In the genomic region with DNA sequence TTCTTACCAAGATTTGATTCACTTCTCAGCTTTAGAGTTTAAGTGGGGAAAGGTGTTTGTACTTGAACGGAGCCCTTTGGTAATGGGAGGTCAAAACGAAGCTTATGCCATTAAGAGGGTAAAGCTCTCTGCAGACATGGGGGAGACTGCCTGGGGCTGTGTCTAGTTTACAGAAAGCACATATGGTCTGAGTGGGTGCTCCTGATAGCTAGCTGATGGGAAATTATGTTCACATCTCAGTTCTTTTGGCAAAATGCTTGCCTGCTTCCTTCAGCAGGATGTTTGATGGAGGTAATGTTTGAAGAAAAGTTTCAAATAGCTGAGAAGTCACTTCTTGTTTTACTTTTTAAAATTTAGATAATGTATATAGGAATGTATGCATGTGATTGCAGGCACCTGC, we compare ENCODE assay signal across 24 mouse cellular contexts. TPM values are rescaled to one million over a fixed set of nuclear protein-coding genes. Genes with fewer than 3 reads are reported as not detected.
A peak's percentile ranks its signal among the peaks of the same experiment; 100 is the strongest.
DNase-seq lines count a peak whose midpoint lies in the region; ATAC-seq and TF ChIP-seq lines count a peak whose summit lies in the region.
"Had no signal": no experiment of that assay in that cellular context is flagged by ENCODE, and none has a peak within 500 bp of the region (broad histone marks: within the 10 kb centered on the region; RNA-seq: fewer than 3 reads in every experiment).

No protein-coding gene starts in this region.

- H3K4me3 ChIP-seq in heart, embryonic 11.5 days (ENCODE audit: low read depth, low read length) = no peak overlapping the region
- no peak overlapping the region for H3K4me3 ChIP-seq in kidney, postnatal 0 days (replicated peaks; ENCODE audit: low read depth, low read length)
- H3K4me3 ChIP-seq in kidney, embryonic 14.5 days (ENCODE audit: low read length) = no peak overlapping the region
- H3K4me3 ChIP-seq: embryonic facial prominence, embryonic 12.5 days; embryonic facial prominence, embryonic 15.5 days; hindbrain, embryonic 12.5 days; hindbrain, embryonic 15.5 days; intestine, embryonic 15.5 days had no signal

- no peak overlapping the region for H3K4me2 ChIP-seq in heart, embryonic 11.5 days
- H3K4me2 ChIP-seq in kidney, postnatal 0 days (ENCODE audit: low read length) = no peak overlapping the region
- H3K4me2 ChIP-seq in kidney, embryonic 14.5 days (replicated peaks; ENCODE audit: low read depth, low read length) = no peak overlapping the region
- H3K4me2 ChIP-seq: embryonic facial prominence, embryonic 12.5 days; embryonic facial prominence, embryonic 15.5 days; hindbrain, embryonic 12.5 days; hindbrain, embryonic 15.5 days; intestine, embryonic 15.5 days had no signal

- H3K9me3 ChIP-seq in heart, embryonic 11.5 days (replicated peaks; ENCODE audit: control insufficient read depth, low read length) = no peaks in the 10 kb centered on the region
- no peaks in the 10 kb centered on the region for H3K9me3 ChIP-seq in kidney, postnatal 0 days (replicated peaks; ENCODE audit: low read length)
- H3K9me3 ChIP-seq in kidney, embryonic 14.5 days (ENCODE audit: control insufficient read depth, low read length) = no peaks in the 10 kb centered on the region
- H3K9me3 ChIP-seq: embryonic facial prominence, embryonic 12.5 days; embryonic facial prominence, embryonic 15.5 days; hindbrain, embryonic 12.5 days; hindbrain, embryonic 15.5 days; intestine, embryonic 15.5 days had no signal

- no peak for ATAC-seq in heart, embryonic 11.5 days (replicated peaks; ENCODE audit: insufficient number of reproducible peaks, low FRiP score, low TSS enrichment)
- no peak for ATAC-seq in kidney, postnatal 0 days (replicated peaks; ENCODE audit: low FRiP score, low read depth)
- no peak for ATAC-seq in kidney, embryonic 14.5 days (ENCODE audit: low FRiP score, low TSS enrichment)
- ATAC-seq in megakaryocyte progenitor cell, adult 5-6 weeks (replicated peaks; ENCODE audit: poor library complexity) = 0 out of 2 replicates have a peak, but pooled peaks have one; percentile 39
- ATAC-seq: forebrain, embryonic 14.5 days; forebrain, postnatal 0 days; intestine, embryonic 15.5 days; Patski had no signal

- 58% methylated on average over 2 of the region's 2 CpGs for WGBS in heart, embryonic 11.5 days (ENCODE audit: insufficient replicate concordance)
- 66% methylated on average over 2 of the region's 2 CpGs for WGBS in kidney, postnatal 0 days
- WGBS in kidney, embryonic 14.5 days = 66% methylated on average over 2 of the region's 2 CpGs

- H3K36me3 ChIP-seq in heart, embryonic 11.5 days (ENCODE audit: control insufficient read depth, insufficient read depth, low read length) = no peaks in the 10 kb centered on the region
- no peaks in the 10 kb centered on the region for H3K36me3 ChIP-seq in kidney, postnatal 0 days (ENCODE audit: insufficient read depth, low read length)
- H3K36me3 ChIP-seq in kidney, embryonic 14.5 days (ENCODE audit: control insufficient read depth, insufficient read depth, low read length) = no peaks in the 10 kb centered on the region
- H3K36me3 ChIP-seq: embryonic facial prominence, embryonic 12.5 days; embryonic facial prominence, embryonic 15.5 days; G1E; hindbrain, embryonic 12.5 days; hindbrain, embryonic 15.5 days; intestine, embryonic 15.5 days had no signal

- no peak overlapping the region for H3K9ac ChIP-seq in heart, embryonic 11.5 days (ENCODE audit: low read depth, low read length)
- no peak overlapping the region for H3K9ac ChIP-seq in kidney, postnatal 0 days (ENCODE audit: low read depth, low read length)
- H3K9ac ChIP-seq in kidney, embryonic 14.5 days (ENCODE audit: low read depth, low read length) = no peak overlapping the region
- H3K9ac ChIP-seq: embryonic facial prominence, embryonic 12.5 days; embryonic facial prominence, embryonic 15.5 days; forebrain, postnatal 0 days; hindbrain, embryonic 12.5 days; hindbrain, embryonic 15.5 days; intestine, embryonic 15.5 days had no signal

- no peaks in the 10 kb centered on the region for H3K4me1 ChIP-seq in heart, embryonic 11.5 days (ENCODE audit: control insufficient read depth, insufficient read depth, low read length)
- no peaks in the 10 kb centered on the region for H3K4me1 ChIP-seq in kidney, postnatal 0 days (replicated peaks; ENCODE audit: insufficient read depth, low read length)
- no peaks in the 10 kb centered on the region for H3K4me1 ChIP-seq in kidney, embryonic 14.5 days (ENCODE audit: control insufficient read depth, insufficient read depth, low read length)
- H3K4me1 ChIP-seq: embryonic facial prominence, embryonic 12.5 days; embryonic facial prominence, embryonic 15.5 days; hindbrain, embryonic 12.5 days; hindbrain, embryonic 15.5 days; intestine, embryonic 15.5 days had no signal

- H3K27ac ChIP-seq in heart, embryonic 11.5 days (ENCODE audit: low read depth, low read length) = no peak overlapping the region
- H3K27ac ChIP-seq in kidney, postnatal 0 days = no peak overlapping the region
- H3K27ac ChIP-seq in kidney, embryonic 14.5 days (ENCODE audit: low read depth, low read length) = no peak overlapping the region
- H3K27ac ChIP-seq: embryonic facial prominence, embryonic 12.5 days; embryonic facial prominence, embryonic 15.5 days; hindbrain, embryonic 12.5 days; hindbrain, embryonic 15.5 days; intestine, embryonic 15.5 days had no signal

- peak; percentile 39 for DNase-seq in heart, adult 11 months
- no peak for DNase-seq in kidney, postnatal 0 days (ENCODE audit: low spot score)
- DNase-seq in right cerebral cortex, postnatal 14 days = no peak
- DNase-seq: adrenal gland, postnatal 10 days; adrenal gland, postnatal 36 days; cerebellum, adult 11 months; cerebellum, adult 2 months; cerebellum, adult 9-11 months; cerebellum, postnatal 25 days; forebrain, postnatal 0 days; gastrocnemius, postnatal 10 days; gastrocnemius, postnatal 36 days had no signal

- TF ChIP-seq CTCF in kidney, postnatal 0 days (IDR thresholded peaks at IDR 0.05; ENCODE audit: low read depth) = peak; percentile 15; the same call in 1 of the 2 replicates

- no peaks in the 10 kb centered on the region for H3K27me3 ChIP-seq in heart, embryonic 11.5 days (ENCODE audit: control insufficient read depth, insufficient read depth, low read length)
- no peaks in the 10 kb centered on the region for H3K27me3 ChIP-seq in kidney, postnatal 0 days (ENCODE audit: insufficient read depth, low read length)
- H3K27me3 ChIP-seq in kidney, embryonic 14.5 days (ENCODE audit: control insufficient read depth, insufficient read depth, low read length) = no peaks in the 10 kb centered on the region
- H3K27me3 ChIP-seq: CH12.LX; embryonic facial prominence, embryonic 12.5 days; embryonic facial prominence, embryonic 15.5 days; hindbrain, embryonic 12.5 days; hindbrain, embryonic 15.5 days; intestine, embryonic 15.5 days; Patski had no signal

RNA-seq across cellular contexts. Expression of gene Rapgef5, which starts 53.4 kb away (rescaled TPM):
- polyA plus RNA-seq in heart, embryonic 11.5 days (2014; fragmentation: Nextera tagmentation; extraction: Ambion mirVana) = 13.2 and 15.7 TPM in 2 replicates
- 13.8 and 14.9 TPM in 2 replicates for polyA plus RNA-seq in kidney, postnatal 0 days (2015; fragmentation: Nextera tagmentation; extraction: Ambion mirVana)
- 8.8 and 17.9 TPM in 2 replicates for polyA plus RNA-seq in kidney, embryonic 14.5 days (2014; fragmentation: Nextera tagmentation; extraction: Ambion mirVana)
- total RNA-seq in megakaryocyte progenitor cell, adult 5-6 weeks (2015) = 3.0 and 4.9 TPM in 2 replicates
- total RNA-seq in megakaryocyte progenitor cell, adult 5-6 weeks (2017) = 3.6 and 5.9 TPM in 2 replicates
- polyA plus RNA-seq: G1E had no signal
